Mouse (Mus musculus) heart, adult 2 months (tissue): ENCODE measurements at regions not wholly inside any gene's neighbourhood (a gene's known extent, or its start where the extent isn't known, plus 50 kb on each side); places are given as distances from the start of the nearest gene placed in this dataset.

Source experiments
- CTCF ChIP-seq: fragments of 200-600 bp; IDR thresholded peaks from 2 replicates; pipeline ENCODE4 v1.8.1; 2022; ENCODE audit warnings: antibody characterized with exemption, mild to moderate bottlenecking, moderate library complexity
- EP300 ChIP-seq: fragments of 200-500 bp; IDR thresholded peaks from 2 replicates; pipeline ENCODE4 v1.6.1; 2011; ENCODE audit warnings: low read depth, low read length, control low read depth; ENCODE audit not compliant: insufficient read depth
- POLR2A ChIP-seq: fragments of 200-500 bp; IDR thresholded peaks from 2 replicates; pipeline ENCODE4 v1.6.1; 2011; ENCODE audit warnings: mild to moderate bottlenecking, low read depth, low read length, control low read depth; ENCODE audit not compliant: insufficient read depth

- no peak for TF ChIP-seq CTCF
- no peak for TF ChIP-seq POLR2A
- no peak for TF ChIP-seq EP300
Observed at GRCm38 (mm10) chr8:115831675-115832074, 124.1 kb upstream of the Maf start.
